Mouse (Mus musculus): Measurements from ENCODE around the gene Rapgef3. TPM values are rescaled to one million over a fixed set of nuclear protein-coding genes. Genes with fewer than 3 reads are reported as not detected.

Gene Rapgef3
- total and polyA plus RNA-seq, 3 experiments, result 2.5 to 3.4 (median 3.2) TPM

- Histone ChIP-seq H3K27me3 (replicated peaks) (no peaks in the 10 kb centered on the region), H3K4me3 (replicated peaks in 1 of 3; ENCODE audit: low read depth in 2 of 3, low read length in 2 of 3, poor library complexity in 1 of 3) (no peak overlapping the region), H3K36me3 (replicated peaks in 1 of 2; ENCODE audit: control insufficient read depth in 1 of 2, insufficient read depth in 1 of 2, low read length in 1 of 2) (peaks cover 24 to 71% of the 10 kb centered on the region in 2 experiments), H3K27ac (ENCODE audit: insufficient read depth, low read depth) (peak overlapping the region; percentile 96), H3K9me3 (replicated peaks; ENCODE audit: low read length) (peaks cover 12% of the 10 kb centered on the region), H3K9ac (ENCODE audit: insufficient read depth, low read depth) (peak overlapping the region; percentile 33; the same call in 1 of the 2 replicates), H3K4me2 (ENCODE audit: insufficient read depth, low read depth, poor library complexity, severe bottlenecking) (peak overlapping the region; percentile 37), H3K79me2 (replicated peaks; ENCODE audit: control insufficient read depth, extremely low read depth, insufficient read depth, poor library complexity, severe bottlenecking) (peaks cover 4% of the 10 kb centered on the region), H3K4me1 (ENCODE audit: control insufficient read depth in 1 of 2, insufficient read depth in 2 of 2) (peaks cover 45 to 97% of the 10 kb centered on the region in 2 experiments)
- DNase-seq (ENCODE audit: extremely low read depth), result peak; percentile 90
- TF ChIP-seq MXI1 (IDR thresholded peaks at IDR 0.05; ENCODE audit: low read depth, low read length), result peak; percentile 51; the same call in 1 of the 2 replicates
- TF ChIP-seq PAX5 (IDR thresholded peaks at IDR 0.05; ENCODE audit: low read length), result no peak
- TF ChIP-seq ZC3H11A (IDR thresholded peaks at IDR 0.05; ENCODE audit: low read depth, low read length), result no peak
- TF ChIP-seq MAZ (IDR thresholded peaks at IDR 0.05; ENCODE audit: low read depth, low read length), result no peak
- TF ChIP-seq CHD2 (IDR thresholded peaks at IDR 0.05; ENCODE audit: low read length), result peak; percentile 86
- TF ChIP-seq MAFK (IDR thresholded peaks at IDR 0.05; ENCODE audit: insufficient replicate concordance, low read length), result 0 out of 2 replicates have a peak, but pooled peaks have one; percentile 55
- no peak for TF ChIP-seq CHD1 (IDR thresholded peaks at IDR 0.05; ENCODE audit: low read depth, low read length)
- TF ChIP-seq NRF1 (IDR thresholded peaks at IDR 0.05; ENCODE audit: low read depth, low read length), result 0 out of 2 replicates have a peak, but pooled peaks have one; percentile 19
- TF ChIP-seq EP300 (IDR thresholded peaks at IDR 0.05; ENCODE audit: low read length), result peak; percentile 81
- TF ChIP-seq ELF1 (IDR thresholded peaks at IDR 0.05; ENCODE audit: low read depth, low read length), result peak; percentile 62; the same call in 1 of the 2 replicates
- TF ChIP-seq ETS1 (conservative IDR thresholded peaks at IDR 0.05; ENCODE audit: low read depth, low read length), result peak; percentile 92
- TF ChIP-seq MYC (IDR thresholded peaks at IDR 0.05; ENCODE audit: low read depth, low read length), result peak; percentile 37; the same call in 1 of the 2 replicates
- peak; percentile 82 for TF ChIP-seq RCOR1 (conservative IDR thresholded peaks at IDR 0.05; ENCODE audit: low read depth, low read length)
- no peak for TF ChIP-seq USF2 (conservative IDR thresholded peaks at IDR 0.05; ENCODE audit: low read depth, low read length)
- TF ChIP-seq ZNF384 (IDR thresholded peaks at IDR 0.05; ENCODE audit: low read depth, low read length), result no peak; the same call in 1 of the 2 replicates
- peak; percentile 90 for TF ChIP-seq IRF4 (IDR thresholded peaks at IDR 0.05; ENCODE audit: low read depth, low read length)
- no peak for TF ChIP-seq CTCF (conservative IDR thresholded peaks at IDR 0.05 in 1 of 2, IDR thresholded peaks at IDR 0.05 in 1 of 2; ENCODE audit: low read depth in 2 of 2, low read length in 2 of 2)
- no peak for TF ChIP-seq UBTF (IDR thresholded peaks at IDR 0.05; ENCODE audit: low read depth, low read length)
- peak; percentile 95 for TF ChIP-seq MEF2A (IDR thresholded peaks at IDR 0.05; ENCODE audit: borderline replicate concordance, low read depth, low read length)
- no peak for TF ChIP-seq SMC3 (IDR thresholded peaks at IDR 0.05; ENCODE audit: low read depth, low read length)
- TF ChIP-seq GABPA (IDR thresholded peaks at IDR 0.05; ENCODE audit: insufficient replicate concordance, low read depth, low read length), result no peak
- TF ChIP-seq BHLHE40 (IDR thresholded peaks at IDR 0.05; ENCODE audit: low read depth, low read length), result peak; percentile 80
- no peak; the same call in 1 of the 2 replicates for TF ChIP-seq USF1 (IDR thresholded peaks at IDR 0.05; ENCODE audit: low read depth, low read length)
- peak; percentile 67 for TF ChIP-seq JUND (conservative IDR thresholded peaks at IDR 0.05; ENCODE audit: low read depth, low read length)
- peak; percentile 43; the same call in 1 of the 2 replicates for TF ChIP-seq POLR2AphosphoS2 (IDR thresholded peaks at IDR 0.05; ENCODE audit: low read depth, low read length)
- no peak for TF ChIP-seq TBP (conservative IDR thresholded peaks at IDR 0.05; ENCODE audit: low read depth, low read length)
- TF ChIP-seq HCFC1 (IDR thresholded peaks at IDR 0.05; ENCODE audit: low read depth, low read length), result peak; percentile 30; the same call in 1 of the 2 replicates
- peak; percentile 91 for TF ChIP-seq TCF12 (IDR thresholded peaks at IDR 0.05; ENCODE audit: low read depth, low read length)
- peak; percentile 54; the same call in 1 of the 2 replicates for TF ChIP-seq NELFE (IDR thresholded peaks at IDR 0.05; ENCODE audit: low read depth, low read length)
- peak; percentile 14 for TF ChIP-seq RAD21 (IDR thresholded peaks at IDR 0.05; ENCODE audit: low read depth, low read length)
- peak; percentile 6; the same call in 1 of the 2 replicates for TF ChIP-seq SIN3A (IDR thresholded peaks at IDR 0.05; ENCODE audit: low read length)
- TF ChIP-seq ZMIZ1 (IDR thresholded peaks at IDR 0.05; ENCODE audit: low read depth, low read length), result no peak; the same call in 1 of the 2 replicates
- peak; percentile 82 for TF ChIP-seq MAX (IDR thresholded peaks at IDR 0.05; ENCODE audit: low read length)
- TF ChIP-seq KAT2A (IDR thresholded peaks at IDR 0.05; ENCODE audit: insufficient replicate concordance, low read length), result no peak
- TF ChIP-seq E2F4 (IDR thresholded peaks at IDR 0.05; ENCODE audit: insufficient replicate concordance, low read depth, low read length), result no peak
- peak; percentile 53 for TF ChIP-seq JUN (IDR thresholded peaks at IDR 0.05; ENCODE audit: insufficient read depth, low read depth, low read length)
- no peak; the same call in 1 of the 2 replicates for TF ChIP-seq POLR2A (IDR thresholded peaks at IDR 0.05; ENCODE audit: low read depth, low read length)
- TF ChIP-seq ZKSCAN1 (IDR thresholded peaks at IDR 0.05; ENCODE audit: borderline replicate concordance, low read depth, low read length), result no peak
- dilution Hi-C loops (cut with MboI; ENCODE audit: extremely low pct_ligation_motif_present, extremely low pct_unique_long_range_greater_than_20kb, low sequenced_read_pairs) (no loop called here), in situ Hi-C loops (cut with MboI; ENCODE audit: low pct_ligation_motif_present, low pct_unique_long_range_greater_than_20kb, low sequenced_read_pairs) (no loop called here)
Measured at GRCm38 (mm10) chr15:97721008-97721701, 46.6 kb downstream of the Rapgef3 start.
